Mouse (Mus musculus) midbrain, embryonic 13.5 days (tissue): ENCODE data around the gene Mrps5. TPM values are rescaled to one million over a fixed set of nuclear protein-coding genes. Genes with fewer than 3 reads are reported as not detected.

Experiments used
- ATAC-seq: fragments of 200-750 bp; cut with Nextera tagmentation; 2 replicates; pipeline ENCODE4 v1.8.0; 2017; ENCODE audit warnings: mild to moderate bottlenecking, moderate TSS enrichment, moderate library complexity
- H3K27ac ChIP-seq: fragments of 300-500 bp; sonication (generic); 2 replicates; pipeline ENCODE4 v1.5.1; 2015; ENCODE audit warnings: inconsistent platforms, mild to moderate bottlenecking, moderate library complexity
- H3K27me3 ChIP-seq: fragments of 300-500 bp; sonication (generic); 2 replicates; pipeline ENCODE4 v1.6.1; 2015; ENCODE audit warnings: mild to moderate bottlenecking, inconsistent platforms
- H3K36me3 ChIP-seq: fragments of 300-500 bp; sonication (generic); 2 replicates; pipeline ENCODE4 v1.6.1; 2015; ENCODE audit warnings: mild to moderate bottlenecking, inconsistent platforms
- H3K4me1 ChIP-seq: fragments of 300-500 bp; sonication (generic); replicated peaks from 2 replicates; pipeline ENCODE4 v1.6.1; 2015; ENCODE audit warnings: inconsistent platforms
- H3K4me2 ChIP-seq: fragments of 300-500 bp; sonication (generic); replicated peaks from 2 replicates; pipeline ENCODE4 v1.6.1; 2015; ENCODE audit warnings: moderate library complexity, mild to moderate bottlenecking, inconsistent platforms
- H3K4me3 ChIP-seq: fragments of 300-500 bp; sonication (generic); replicated peaks from 2 replicates; pipeline ENCODE4 v1.5.1; 2015; ENCODE audit warnings: mild to moderate bottlenecking, inconsistent platforms
- H3K9ac ChIP-seq: fragments of 300-500 bp; sonication (generic); replicated peaks from 2 replicates; pipeline ENCODE4 v1.6.1; 2015; ENCODE audit warnings: mild to moderate bottlenecking, inconsistent platforms
- H3K9me3 ChIP-seq: fragments of 300-500 bp; sonication (generic); 2 replicates; pipeline ENCODE4 v1.6.1; 2016; ENCODE audit warnings: mild to moderate bottlenecking, inconsistent platforms
- WGBS: fragments of 180-500 bp; shearing (Covaris S2); methylation state at CpG from one replicate; pipeline ENCODE4 v1.1.7; 2015; 5-methylcytosine and 5-hydroxymethylcytosine counted together
- polyA plus RNA-seq: library from polyadenylated mRNA; unstranded; fragments of >200 nt; fragmentation: Nextera tagmentation; extraction: Ambion mirVana; gene quantifications from 2 replicates; pipeline ENCODE4 v1.2.1, GENCODE M21; 2015

Gene Mrps5
- polyA plus RNA-seq, 1 experiment from 2014 or later = 156 TPM

- Histone ChIP-seq H3K9ac (no peak overlapping the region), H3K9me3 (no peaks in the 10 kb centered on the region), H3K27ac (no peak overlapping the region), H3K4me3 (no peak overlapping the region), H3K4me2 (no peak overlapping the region), H3K27me3 (peaks cover 47% of the 10 kb centered on the region), H3K36me3 (no peaks in the 10 kb centered on the region), H3K4me1 (peaks cover 12% of the 10 kb centered on the region)
- ATAC-seq = no peak
These were observed 65.3 kb downstream of the Mrps5 start for GRCm38 (mm10) chr2:127652335-127652734.

- no peak overlapping the region for H3K9ac ChIP-seq
- H3K4me3 ChIP-seq = no peak overlapping the region
- peaks cover 51% of the 10 kb centered on the region for H3K27me3 ChIP-seq
- H3K4me1 ChIP-seq = peaks cover 12% of the 10 kb centered on the region
- ATAC-seq = no peak
- H3K4me2 ChIP-seq = no peak overlapping the region
- H3K27ac ChIP-seq = no peak overlapping the region
- no peaks in the 10 kb centered on the region for H3K9me3 ChIP-seq
- no peaks in the 10 kb centered on the region for H3K36me3 ChIP-seq
- 92% methylated on average over 2 of the region's 2 CpGs for WGBS
These were observed 65.8 kb downstream of the Mrps5 start for GRCm38 (mm10) chr2:127652805-127653204.

- Histone ChIP-seq H3K9ac (no peak overlapping the region), H3K4me2 (no peak overlapping the region), H3K4me3 (no peak overlapping the region), H3K36me3 (no peaks in the 10 kb centered on the region), H3K4me1 (peaks cover 12% of the 10 kb centered on the region), H3K27ac (no peak overlapping the region), H3K9me3 (no peaks in the 10 kb centered on the region), H3K27me3 (peaks cover 54% of the 10 kb centered on the region)
- WGBS = 54% methylated on average over 3 of the region's 3 CpGs
- no peak for ATAC-seq
These were observed 67.8 kb downstream of the Mrps5 start for GRCm38 (mm10) chr2:127654786-127655185.

GRCm38 (mm10) chr2:127655419-127655818 is 68.4 kb downstream of the Mrps5 start:
- H3K27me3 ChIP-seq = peaks cover 56% of the 10 kb centered on the region
- peak overlapping the region; percentile 88; the same call in 1 of the 2 replicates for H3K4me2 ChIP-seq

GRCm38 (mm10) chr2:127656086-127656720 is 69.2 kb downstream of the Mrps5 start, which contains the start of gene Mal:
Gene Mal (minus strand): TSS chr2:127656695.
- Histone ChIP-seq H3K4me2 (peak within 1 kb of the TSS; percentile 88), H3K4me1 (peaks cover 12% of the 10 kb centered on the region), H3K27me3 (peaks cover 59% of the 10 kb centered on the region), H3K4me3 (peak within 1 kb of the TSS; percentile 49), H3K9me3 (no peaks in the 10 kb centered on the region), H3K27ac (no peak within 1 kb of the TSS), H3K36me3 (no peaks in the 10 kb centered on the region), H3K9ac (peak within 1 kb of the TSS; percentile 58)
- under 1% methylated on average over 43 of the region's 43 CpGs for WGBS
- ATAC-seq = 0 out of 2 replicates have a peak, but pooled peaks have one; percentile 17

More at GRCm38 (mm10) chr2:127655419-127655818, 68.4 kb downstream of the Mrps5 start:
- ATAC-seq = no peak
- Histone ChIP-seq H3K9me3 (no peaks in the 10 kb centered on the region), H3K4me1 (peaks cover 12% of the 10 kb centered on the region), H3K9ac (no peak overlapping the region), H3K4me3 (peak overlapping the region; percentile 49; the same call in 1 of the 2 replicates), H3K36me3 (no peaks in the 10 kb centered on the region), H3K27ac (no peak overlapping the region)
- 3% methylated on average over 9 of the region's 9 CpGs for WGBS

Other genes with a start within 250 kb of the Mrps5 start
- gene Astl, start 248.6 kb upstream of the Mrps5 start, polyA plus RNA-seq = not detected in 2 replicates
- 0.12 and 0.15 TPM in 2 replicates for gene Adra2b, start 224.0 kb upstream of the Mrps5 start, polyA plus RNA-seq
- 0.13 and 0.22 TPM in 2 replicates for gene Gpat2, start 162.0 kb upstream of the Mrps5 start, polyA plus RNA-seq
- 36.1 and 37.6 TPM in 2 replicates for gene Fahd2a, start 142.7 kb upstream of the Mrps5 start, polyA plus RNA-seq
- gene Kcnip3, start 65.1 kb upstream of the Mrps5 start, polyA plus RNA-seq = 4.5 and 5.5 TPM in 2 replicates
- not detected in 2 replicates for gene Prom2, start 45.8 kb upstream of the Mrps5 start, polyA plus RNA-seq
- gene Zfp661, start 128 bp upstream of the Mrps5 start, polyA plus RNA-seq = 7.9 and 9.8 TPM in 2 replicates
- 0.89 and 1.4 TPM in 2 replicates for gene Mal, start 69.5 kb downstream of the Mrps5 start, polyA plus RNA-seq
- 0.61 and 0.82 TPM in 2 replicates for gene Mall, start 142.7 kb downstream of the Mrps5 start, polyA plus RNA-seq
- 20.4 and 21.7 TPM in 2 replicates for gene Nphp1, start 201.7 kb downstream of the Mrps5 start, polyA plus RNA-seq
- 29.5 and 32.1 TPM in 2 replicates for gene Mtln, start 205.3 kb downstream of the Mrps5 start, polyA plus RNA-seq
- 24.4 and 26.4 TPM in 2 replicates for gene Bub1, start 244.6 kb downstream of the Mrps5 start, polyA plus RNA-seq